Mouse (Mus musculus): ENCODE results near the gene Polr2l. TPM values are rescaled to one million over a fixed set of nuclear protein-coding genes. Genes with fewer than 3 reads are reported as not detected.

Polr2l gene
- polyA plus RNA-seq, 1 experiment from 2014 or later: 60.7 TPM

DNA sequence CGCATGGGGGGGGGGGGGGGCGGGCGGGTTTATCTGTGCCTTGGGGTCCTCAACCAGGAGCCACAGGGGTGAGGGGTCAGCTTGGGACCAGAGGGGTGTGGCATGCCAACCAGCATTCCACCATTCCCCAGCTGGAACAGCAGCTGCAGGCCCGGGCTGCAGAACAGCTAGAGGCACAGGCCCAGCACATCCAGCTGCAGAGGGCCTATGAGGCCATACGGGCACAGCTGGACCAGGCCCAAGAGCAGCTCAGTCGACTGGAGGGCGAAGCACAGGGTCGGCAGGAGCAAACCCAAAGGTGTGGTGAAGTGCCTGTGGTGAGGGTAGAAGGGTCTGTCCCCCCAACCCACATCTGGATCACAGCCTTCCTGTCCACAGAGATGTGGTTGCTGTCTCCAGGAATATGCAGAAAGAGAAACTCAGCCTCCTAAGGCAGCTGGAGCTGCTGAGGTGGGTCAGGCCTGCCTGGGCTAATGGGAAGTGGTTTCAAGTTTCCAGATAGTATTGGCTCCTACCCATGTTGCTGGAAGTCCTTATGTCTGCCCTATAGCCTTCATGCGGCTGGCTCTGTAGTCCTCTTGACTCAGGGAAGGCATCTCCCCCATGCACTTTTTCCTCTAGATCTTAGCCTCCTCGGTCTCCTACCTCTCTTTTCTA lies 9.4 kb downstream of the Polr2l start:
- Histone ChIP-seq H3K4me3 (replicated peaks; ENCODE audit: low read length) (no peak overlapping the region), H3K4me2 (ENCODE audit: low read length) (no peak overlapping the region), H3K36me3 (ENCODE audit: control insufficient read depth, insufficient read depth) (peaks cover 7% of the 10 kb centered on the region; the same call in 1 of the 2 replicates), H3K9ac (replicated peaks; ENCODE audit: low read depth, low read length) (no peak overlapping the region), H3K9me3 (ENCODE audit: control insufficient read depth, low read length) (no peaks in the 10 kb centered on the region), H3K4me1 (replicated peaks; ENCODE audit: control insufficient read depth, insufficient read depth, low read length) (peaks cover 43% of the 10 kb centered on the region), H3K27me3 (replicated peaks; ENCODE audit: control insufficient read depth, insufficient read depth, low read length) (peaks cover 56% of the 10 kb centered on the region), H3K27ac (ENCODE audit: low read length) (no peak overlapping the region)
- WGBS: 42% methylated on average over 10 of the region's 10 CpGs
- ATAC-seq: no peak

DNA sequence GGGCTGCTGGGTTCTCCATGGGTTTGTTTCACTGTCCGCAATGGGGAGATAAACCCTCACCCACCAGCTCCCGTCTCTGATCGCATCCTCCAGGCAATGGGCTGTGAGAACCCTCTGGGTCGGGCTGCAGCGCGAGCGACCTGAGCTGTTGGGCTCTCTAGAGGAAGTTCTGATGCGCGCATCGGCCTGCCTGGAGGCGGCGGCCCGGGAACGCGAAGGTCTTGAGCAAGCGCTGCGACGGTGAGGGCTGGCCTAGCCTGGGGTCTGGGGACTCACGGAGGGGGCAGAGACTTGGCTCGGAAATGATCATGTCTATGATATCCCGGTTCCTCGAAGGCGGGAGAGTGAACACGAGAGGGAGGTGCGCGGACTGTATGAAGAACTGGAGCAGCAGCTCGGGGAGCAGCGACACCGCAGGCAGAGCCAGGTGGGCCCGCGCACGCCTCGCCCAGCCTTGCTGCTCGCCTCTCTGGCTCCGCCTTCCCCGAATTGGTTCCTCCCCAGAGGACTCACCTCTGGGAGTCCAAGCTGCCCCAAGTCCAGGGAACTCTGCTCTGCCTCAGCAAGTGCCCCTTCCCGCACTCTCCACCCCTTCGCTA lies 10.2 kb downstream of the Polr2l start:
- Histone ChIP-seq H3K27ac (ENCODE audit: low read length) (no peak overlapping the region), H3K4me3 (replicated peaks; ENCODE audit: low read length) (peak overlapping the region; percentile 10), H3K36me3 (ENCODE audit: control insufficient read depth, insufficient read depth) (peaks cover 3% of the 10 kb centered on the region; the same call in 1 of the 2 replicates), H3K9ac (replicated peaks; ENCODE audit: low read depth, low read length) (0 out of 2 replicates have a peak overlapping the region, but pooled peaks have one; percentile 14), H3K9me3 (ENCODE audit: control insufficient read depth, low read length) (no peaks in the 10 kb centered on the region), H3K4me1 (replicated peaks; ENCODE audit: control insufficient read depth, insufficient read depth, low read length) (peaks cover 39% of the 10 kb centered on the region), H3K4me2 (ENCODE audit: low read length) (peak overlapping the region; percentile 24; the same call in 1 of the 2 replicates), H3K27me3 (replicated peaks; ENCODE audit: control insufficient read depth, insufficient read depth, low read length) (peaks cover 59% of the 10 kb centered on the region)
- 4% methylated on average over 38 of the region's 38 CpGs for WGBS
- ATAC-seq: no peak

DNA sequence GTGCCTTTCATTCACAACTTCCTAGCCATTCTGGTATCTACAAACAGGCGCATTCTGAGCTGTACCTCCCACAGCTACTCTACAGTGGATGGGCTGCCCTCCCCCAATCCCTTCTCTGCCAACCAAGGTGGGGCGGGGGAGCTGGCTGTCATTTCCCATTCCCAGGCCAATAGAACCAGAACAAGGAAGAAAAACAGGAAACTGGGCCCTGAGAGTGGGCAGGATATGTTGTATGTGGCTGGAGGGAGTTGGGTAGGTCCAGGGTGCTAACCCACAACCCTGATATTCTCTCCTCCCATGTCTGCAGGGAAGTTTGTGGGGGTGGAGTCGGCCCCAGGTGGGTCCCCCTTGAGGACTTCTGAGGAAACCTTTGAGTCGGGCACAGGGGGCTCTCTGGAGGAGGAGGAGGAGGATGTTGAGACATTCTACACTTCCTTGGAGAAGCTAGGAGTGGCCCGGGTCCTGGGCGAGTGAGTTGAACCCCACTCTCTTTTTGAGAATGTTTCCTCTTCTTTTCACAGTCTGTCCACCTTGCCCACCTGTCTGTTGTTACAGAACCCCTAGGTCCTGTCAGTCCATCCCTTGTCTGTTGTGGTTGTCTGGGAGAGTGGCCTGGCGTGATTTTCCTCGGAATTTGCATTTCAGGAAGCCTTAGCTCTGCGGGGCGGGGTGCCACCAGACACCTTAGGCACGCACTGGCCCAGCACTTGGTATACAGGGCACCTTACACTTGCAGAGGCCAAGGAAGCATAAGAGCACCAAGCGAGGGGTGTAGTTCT lies 10.9 kb downstream of the Polr2l start:
- peaks cover 32% of the 10 kb centered on the region for H3K4me1 ChIP-seq (replicated peaks; ENCODE audit: control insufficient read depth, insufficient read depth, low read length)
- no peak for ATAC-seq
- no peak overlapping the region for H3K4me3 ChIP-seq (replicated peaks; ENCODE audit: low read length)
- WGBS: 23% methylated on average over 12 of the region's 12 CpGs
- H3K9ac ChIP-seq (replicated peaks; ENCODE audit: low read depth, low read length): no peak overlapping the region
- H3K4me2 ChIP-seq (ENCODE audit: low read length): no peak overlapping the region
- no peaks in the 10 kb centered on the region for H3K9me3 ChIP-seq (ENCODE audit: control insufficient read depth, low read length)
- no peaks in the 10 kb centered on the region for H3K36me3 ChIP-seq (ENCODE audit: control insufficient read depth, insufficient read depth)
- H3K27ac ChIP-seq (ENCODE audit: low read length): no peak overlapping the region
- H3K27me3 ChIP-seq (replicated peaks; ENCODE audit: control insufficient read depth, insufficient read depth, low read length): peaks cover 59% of the 10 kb centered on the region

- H3K4me1 ChIP-seq (replicated peaks; ENCODE audit: control insufficient read depth, insufficient read depth, low read length): peaks cover 19% of the 10 kb centered on the region
- H3K4me3 ChIP-seq (replicated peaks; ENCODE audit: low read length): no peak overlapping the region; the same call in 1 of the 2 replicates
- WGBS: 17% methylated on average over 5 of the region's 5 CpGs
- H3K9ac ChIP-seq (replicated peaks; ENCODE audit: low read depth, low read length): no peak overlapping the region; the same call in 1 of the 2 replicates
- H3K36me3 ChIP-seq (ENCODE audit: control insufficient read depth, insufficient read depth): no peaks in the 10 kb centered on the region
- no peak overlapping the region for H3K4me2 ChIP-seq (ENCODE audit: low read length)
- H3K9me3 ChIP-seq (ENCODE audit: control insufficient read depth, low read length): no peaks in the 10 kb centered on the region
- peaks cover 59% of the 10 kb centered on the region for H3K27me3 ChIP-seq (replicated peaks; ENCODE audit: control insufficient read depth, insufficient read depth, low read length)
- ATAC-seq: no peak
- no peak overlapping the region for H3K27ac ChIP-seq (ENCODE audit: low read length)
These were observed 12.6 kb downstream of the Polr2l start for GRCm38 (mm10) chr7:141462333-141462821.

DNA sequence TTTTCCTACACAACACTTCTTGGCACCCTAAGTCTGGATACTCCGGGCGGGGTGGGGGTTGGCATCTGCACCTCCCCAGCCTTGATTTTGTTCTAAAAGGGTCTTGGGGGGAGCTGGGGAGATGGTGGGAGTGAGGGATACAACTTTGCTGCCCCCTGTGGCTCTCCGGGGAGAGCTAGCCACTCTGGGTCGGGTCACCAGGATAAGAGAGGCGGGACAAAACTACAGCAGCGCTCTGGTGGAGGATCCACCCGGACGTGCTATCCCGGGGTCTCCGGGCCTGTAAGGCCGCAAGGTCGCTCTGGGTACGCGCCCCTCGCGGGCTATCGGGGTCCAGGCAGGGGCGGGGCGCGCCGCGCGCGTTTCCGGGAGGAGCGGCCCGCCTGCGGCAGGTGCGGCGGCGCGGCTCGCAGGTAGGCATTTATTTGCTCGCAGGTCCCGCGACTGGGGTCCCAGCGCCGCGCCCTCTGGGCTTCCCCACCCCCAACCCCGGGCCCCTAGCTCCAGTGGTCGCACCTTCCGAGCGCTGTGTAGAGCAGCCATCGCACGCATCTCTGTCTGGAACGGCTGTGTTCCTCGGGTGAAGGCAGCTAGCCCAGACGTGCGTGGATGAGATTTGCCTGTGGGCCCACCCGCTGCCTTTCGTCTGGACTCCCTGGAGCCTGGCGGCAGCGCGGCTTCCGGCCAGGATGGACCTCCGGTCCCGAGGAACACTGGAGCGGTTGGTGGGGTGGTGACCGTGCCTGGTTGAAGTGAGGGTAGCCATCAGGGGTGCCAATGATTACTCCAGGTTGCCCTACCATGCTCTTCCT lies 13.2 kb downstream of the Polr2l start:
- H3K36me3 ChIP-seq (ENCODE audit: control insufficient read depth, insufficient read depth): no peaks in the 10 kb centered on the region
- H3K27me3 ChIP-seq (replicated peaks; ENCODE audit: control insufficient read depth, insufficient read depth, low read length): peaks cover 59% of the 10 kb centered on the region
- peak overlapping the region; percentile 54 for H3K4me2 ChIP-seq (ENCODE audit: low read length)
- H3K9ac ChIP-seq (replicated peaks; ENCODE audit: low read depth, low read length): peak overlapping the region; percentile 38
- no peak overlapping the region for H3K27ac ChIP-seq (ENCODE audit: low read length)
- no peak for ATAC-seq
- H3K4me3 ChIP-seq (replicated peaks; ENCODE audit: low read length): peak overlapping the region; percentile 36
- peaks cover 12% of the 10 kb centered on the region for H3K4me1 ChIP-seq (replicated peaks; ENCODE audit: control insufficient read depth, insufficient read depth, low read length)
- H3K9me3 ChIP-seq (ENCODE audit: control insufficient read depth, low read length): no peaks in the 10 kb centered on the region
- WGBS: 2% methylated on average over 54 of the region's 59 CpGs

- no peak for ATAC-seq
- Histone ChIP-seq H3K4me2 (ENCODE audit: low read length) (peak within 1 kb of the TSS; percentile 54), H3K9me3 (ENCODE audit: control insufficient read depth, low read length) (no peaks in the 10 kb centered on the region), H3K4me1 (replicated peaks; ENCODE audit: control insufficient read depth, insufficient read depth, low read length) (peaks cover 19% of the 10 kb centered on the region), H3K27me3 (replicated peaks; ENCODE audit: control insufficient read depth, insufficient read depth, low read length) (peaks cover 49% of the 10 kb centered on the region), H3K4me3 (replicated peaks; ENCODE audit: low read length) (peak within 1 kb of the TSS; percentile 36), H3K27ac (ENCODE audit: low read length) (no peak within 1 kb of the TSS), H3K9ac (replicated peaks; ENCODE audit: low read depth, low read length) (peak within 1 kb of the TSS; percentile 38), H3K36me3 (ENCODE audit: control insufficient read depth, insufficient read depth) (no peaks in the 10 kb centered on the region)
- 71% methylated on average over 15 of the region's 15 CpGs for WGBS
These were observed 14.4 kb downstream of the Polr2l start, which contains the start of gene Cracr2b for GRCm38 (mm10) chr7:141460391-141461113. Gene Cracr2b, plus strand, starts transcription at chr7:141461094.

GRCm38 (mm10) chr7:141460001-141460390 lies 14.9 kb downstream of the Polr2l start:
- Histone ChIP-seq H3K9me3 (ENCODE audit: control insufficient read depth, low read length) (no peaks in the 10 kb centered on the region), H3K36me3 (ENCODE audit: control insufficient read depth, insufficient read depth) (no peaks in the 10 kb centered on the region), H3K4me2 (ENCODE audit: low read length) (no peak overlapping the region), H3K4me3 (replicated peaks; ENCODE audit: low read length) (no peak overlapping the region), H3K27ac (ENCODE audit: low read length) (no peak overlapping the region), H3K27me3 (replicated peaks; ENCODE audit: control insufficient read depth, insufficient read depth, low read length) (peaks cover 44% of the 10 kb centered on the region), H3K4me1 (replicated peaks; ENCODE audit: control insufficient read depth, insufficient read depth, low read length) (peaks cover 18% of the 10 kb centered on the region), H3K9ac (replicated peaks; ENCODE audit: low read depth, low read length) (no peak overlapping the region)
- 78% methylated on average over 5 of the region's 5 CpGs for WGBS
- no peak for ATAC-seq

- no peak overlapping the region for H3K9ac ChIP-seq (replicated peaks; ENCODE audit: low read depth, low read length)
- peaks cover 21% of the 10 kb centered on the region for H3K4me1 ChIP-seq (replicated peaks; ENCODE audit: control insufficient read depth, insufficient read depth, low read length)
- no peak for ATAC-seq
- H3K36me3 ChIP-seq (ENCODE audit: control insufficient read depth, insufficient read depth): no peaks in the 10 kb centered on the region
- H3K9me3 ChIP-seq (ENCODE audit: control insufficient read depth, low read length): no peaks in the 10 kb centered on the region
- 91% methylated on average over 17 of the region's 17 CpGs for WGBS
- H3K27me3 ChIP-seq (replicated peaks; ENCODE audit: control insufficient read depth, insufficient read depth, low read length): peaks cover 37% of the 10 kb centered on the region
- H3K27ac ChIP-seq (ENCODE audit: low read length): no peak overlapping the region
- no peak overlapping the region for H3K4me2 ChIP-seq (ENCODE audit: low read length)
- no peak overlapping the region for H3K4me3 ChIP-seq (replicated peaks; ENCODE audit: low read length)
These were observed 15.6 kb downstream of the Polr2l start for GRCm38 (mm10) chr7:141459301-141459711.
